Mouse (Mus musculus) embryonic facial prominence, embryonic 12.5 days (tissue): Measurements from ENCODE around the gene Scn8a. TPM values are rescaled to one million over a fixed set of nuclear protein-coding genes. Genes with fewer than 3 reads are reported as not detected.

Experiments
- ATAC-seq: fragments of 200-750 bp; cut with Nextera tagmentation; 2 replicates; pipeline ENCODE4 v1.8.0; 2017; ENCODE audit not compliant: insufficient number of reproducible peaks, insufficient read depth, low FRiP score, low TSS enrichment
- H3K27ac ChIP-seq: fragments of 300-500 bp; sonication (generic); 2 replicates; pipeline ENCODE4 v1.5.1; 2016; ENCODE audit warnings: mild to moderate bottlenecking
- H3K27me3 ChIP-seq: fragments of 300-500 bp; sonication (generic); 2 replicates; pipeline ENCODE4 v1.6.1; 2016; ENCODE audit warnings: mild to moderate bottlenecking, moderate library complexity
- H3K36me3 ChIP-seq: fragments of 300-500 bp; sonication (generic); 2 replicates; pipeline ENCODE4 v1.6.1; 2016; ENCODE audit warnings: mild to moderate bottlenecking
- H3K4me1 ChIP-seq: fragments of 300-500 bp; sonication (generic); 2 replicates; pipeline ENCODE4 v1.6.1; 2016
- H3K4me2 ChIP-seq: fragments of 300-500 bp; sonication (generic); replicated peaks from 2 replicates; pipeline ENCODE4 v1.6.1; 2016; ENCODE audit warnings: mild to moderate bottlenecking, moderate library complexity
- H3K4me3 ChIP-seq: fragments of 300-500 bp; sonication (generic); 2 replicates; pipeline ENCODE4 v1.5.1; 2016; ENCODE audit warnings: mild to moderate bottlenecking
- H3K9ac ChIP-seq: fragments of 300-500 bp; sonication (generic); 2 replicates; pipeline ENCODE4 v1.6.1; 2016; ENCODE audit warnings: mild to moderate bottlenecking, moderate library complexity
- H3K9me3 ChIP-seq: fragments of 300-500 bp; sonication (generic); 2 replicates; pipeline ENCODE4 v1.6.1; 2016; ENCODE audit warnings: mild to moderate bottlenecking, moderate library complexity
- WGBS: fragments of 180-500 bp; shearing (Covaris S2); methylation state at CpG from one replicate; pipeline ENCODE4 v1.1.7; 2016; 5-methylcytosine and 5-hydroxymethylcytosine counted together
- polyA plus RNA-seq: library from polyadenylated mRNA; unstranded; fragments of >200 nt; fragmentation: Nextera tagmentation; extraction: Ambion mirVana; gene quantifications from 2 replicates; pipeline ENCODE4 v1.2.1, GENCODE M21; 2016

The Scn8a gene
- polyA plus RNA-seq, 1 experiment from 2014 or later: 11.7 TPM

DNA sequence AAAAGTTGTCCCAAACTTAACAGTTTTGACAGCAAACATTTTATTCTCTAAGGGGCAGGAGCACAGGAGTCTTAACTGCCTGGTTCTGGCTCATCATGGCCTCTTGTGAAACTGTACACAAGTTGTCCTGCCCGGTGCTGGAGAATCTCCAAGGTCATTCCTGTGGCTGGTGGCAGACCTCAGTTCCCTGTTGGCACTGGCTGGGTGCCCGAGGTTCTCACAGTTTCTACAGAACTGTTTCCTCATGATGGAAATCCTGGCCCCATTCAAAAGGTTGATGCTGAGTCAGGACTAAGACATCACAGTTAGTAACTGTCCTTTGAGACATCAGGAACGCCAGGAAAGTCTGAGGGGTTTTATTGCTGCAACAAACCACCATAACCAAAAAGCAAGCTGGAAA, 217.3 kb downstream of the Scn8a start:
- no peaks in the 10 kb centered on the region for H3K9me3 ChIP-seq
- 73% methylated on average over 3 of the region's 3 CpGs for WGBS
- no peak overlapping the region for H3K9ac ChIP-seq
- no peak overlapping the region for H3K4me3 ChIP-seq
- no peaks in the 10 kb centered on the region for H3K27me3 ChIP-seq
- peaks cover 9% of the 10 kb centered on the region for H3K4me1 ChIP-seq
- H3K27ac ChIP-seq: peak overlapping the region; percentile 31; the same call in 1 of the 2 replicates
- no peaks in the 10 kb centered on the region for H3K36me3 ChIP-seq
- no peak overlapping the region for H3K4me2 ChIP-seq
- no peak for ATAC-seq

GRCm38 (mm10) chr15:101088291-101088690, 218.6 kb downstream of the Scn8a start:
- ATAC-seq: no peak
- Histone ChIP-seq H3K9ac (no peak overlapping the region), H3K4me1 (peaks cover 17% of the 10 kb centered on the region), H3K4me3 (no peak overlapping the region), H3K27me3 (no peaks in the 10 kb centered on the region), H3K4me2 (no peak overlapping the region), H3K27ac (no peak overlapping the region), H3K9me3 (no peaks in the 10 kb centered on the region), H3K36me3 (no peaks in the 10 kb centered on the region)
- 64% methylated on average over 4 of the region's 4 CpGs for WGBS

DNA sequence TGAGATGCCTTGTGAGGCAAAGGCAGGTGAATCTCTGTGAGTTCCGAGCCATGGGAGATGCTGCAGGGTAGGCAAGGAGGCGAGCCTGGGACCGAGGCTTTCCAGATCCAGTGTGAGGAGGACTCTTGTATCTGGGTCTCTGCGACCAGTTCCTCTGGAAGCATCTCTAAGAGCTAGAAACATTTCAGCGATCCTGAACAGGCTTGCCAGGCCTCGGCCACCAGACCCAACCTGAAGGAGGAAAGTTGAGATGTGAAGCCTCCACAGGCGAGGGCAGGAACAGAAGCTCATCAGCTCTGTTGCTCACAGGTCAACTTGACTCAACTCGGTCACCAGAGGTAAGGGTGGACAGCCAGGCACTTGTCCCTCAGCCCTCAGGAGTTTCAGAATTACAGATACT, 221.9 kb downstream of the Scn8a start:
- H3K36me3 ChIP-seq: no peaks in the 10 kb centered on the region
- ATAC-seq: no peak
- H3K4me1 ChIP-seq: peaks cover 39% of the 10 kb centered on the region
- no peak overlapping the region for H3K4me2 ChIP-seq
- H3K9ac ChIP-seq: no peak overlapping the region
- H3K27ac ChIP-seq: no peak overlapping the region
- H3K27me3 ChIP-seq: no peaks in the 10 kb centered on the region
- no peaks in the 10 kb centered on the region for H3K9me3 ChIP-seq
- no peak overlapping the region for H3K4me3 ChIP-seq
- 91% methylated on average over 8 of the region's 8 CpGs for WGBS

GRCm38 (mm10) chr15:101092121-101092828, 222.6 kb downstream of the Scn8a start:
- H3K4me1 ChIP-seq: peaks cover 41% of the 10 kb centered on the region
- peak overlapping the region; percentile 22 for H3K4me2 ChIP-seq
- H3K4me3 ChIP-seq: no peak overlapping the region
- H3K9me3 ChIP-seq: no peaks in the 10 kb centered on the region
- peak overlapping the region; percentile 57 for H3K27ac ChIP-seq
- no peaks in the 10 kb centered on the region for H3K27me3 ChIP-seq
- no peak overlapping the region for H3K9ac ChIP-seq
- 0 out of 2 replicates have a peak, but pooled peaks have one; percentile 16 for ATAC-seq
- H3K36me3 ChIP-seq: no peaks in the 10 kb centered on the region
- WGBS: 29% methylated on average over 14 of the region's 14 CpGs

- Histone ChIP-seq H3K9me3 (no peaks in the 10 kb centered on the region), H3K9ac (no peak overlapping the region), H3K4me1 (peaks cover 49% of the 10 kb centered on the region), H3K4me2 (peak overlapping the region; percentile 22), H3K27ac (peak overlapping the region; percentile 64), H3K27me3 (no peaks in the 10 kb centered on the region), H3K36me3 (no peaks in the 10 kb centered on the region), H3K4me3 (no peak overlapping the region)
- 14% methylated on average over 25 of the region's 25 CpGs for WGBS
- peak; percentile 69; the same call in 1 of the 2 replicates for ATAC-seq
These were observed 223.4 kb downstream of the Scn8a start for GRCm38 (mm10) chr15:101092829-101093648.

GRCm38 (mm10) chr15:101093988-101094387, 224.3 kb downstream of the Scn8a start:
- Histone ChIP-seq H3K27me3 (no peaks in the 10 kb centered on the region), H3K4me3 (no peak overlapping the region), H3K9me3 (no peaks in the 10 kb centered on the region), H3K4me2 (no peak overlapping the region), H3K36me3 (no peaks in the 10 kb centered on the region), H3K4me1 (peaks cover 55% of the 10 kb centered on the region), H3K9ac (no peak overlapping the region), H3K27ac (peak overlapping the region; percentile 64)
- ATAC-seq: no peak
- 28% methylated on average over 6 of the region's 6 CpGs for WGBS

- H3K4me3 ChIP-seq: no peak overlapping the region
- no peak for ATAC-seq
- H3K9ac ChIP-seq: no peak overlapping the region
- H3K4me2 ChIP-seq: no peak overlapping the region
- 17% methylated on average over 9 of the region's 9 CpGs for WGBS
- H3K27ac ChIP-seq: peak overlapping the region; percentile 64
- no peaks in the 10 kb centered on the region for H3K36me3 ChIP-seq
- no peaks in the 10 kb centered on the region for H3K9me3 ChIP-seq
- peaks cover 56% of the 10 kb centered on the region for H3K4me1 ChIP-seq
- H3K27me3 ChIP-seq: no peaks in the 10 kb centered on the region
These were observed 225.3 kb downstream of the Scn8a start for GRCm38 (mm10) chr15:101094979-101095378.

DNA sequence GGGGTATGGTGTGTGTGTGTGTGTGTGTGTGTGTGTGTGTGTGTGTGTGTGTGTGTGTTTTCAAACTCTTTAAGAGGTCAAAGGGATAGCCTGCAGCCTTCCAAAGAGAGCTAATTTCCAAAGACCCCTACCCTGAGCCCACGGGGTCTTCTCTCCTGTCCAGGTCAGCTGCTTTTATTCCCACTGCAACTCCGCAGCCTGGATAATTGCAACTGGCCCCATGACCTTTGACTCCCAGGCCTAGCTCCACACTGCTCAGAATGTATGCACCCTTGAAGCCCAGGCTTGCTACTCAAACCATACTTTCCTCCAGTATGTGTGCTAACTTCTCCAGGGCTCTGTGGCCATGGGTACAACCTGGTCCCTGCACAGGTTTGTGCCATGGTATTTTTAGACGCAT, 225.7 kb downstream of the Scn8a start:
- ATAC-seq: no peak
- Histone ChIP-seq H3K36me3 (no peaks in the 10 kb centered on the region), H3K4me1 (peaks cover 56% of the 10 kb centered on the region), H3K4me2 (no peak overlapping the region), H3K4me3 (no peak overlapping the region), H3K9me3 (no peaks in the 10 kb centered on the region), H3K27me3 (no peaks in the 10 kb centered on the region), H3K27ac (peak overlapping the region; percentile 64), H3K9ac (no peak overlapping the region)
- WGBS: 31% methylated on average over 3 of the region's 3 CpGs

Other genes starting within 250 kb of the Scn8a start
- 5.9 and 7.2 TPM in 2 replicates for gene Smagp, start 232.9 kb upstream of the Scn8a start, polyA plus RNA-seq
- gene Bin2, start 200.3 kb upstream of the Scn8a start, polyA plus RNA-seq: 2.2 and 2.4 TPM in 2 replicates
- gene Cela1, start 181.9 kb upstream of the Scn8a start, polyA plus RNA-seq: 1.1 and 2.4 TPM in 2 replicates
- gene Galnt6, start 140.5 kb upstream of the Scn8a start, polyA plus RNA-seq: 0.39 and 0.40 TPM in 2 replicates
- gene Slc4a8, start 108.1 kb upstream of the Scn8a start, polyA plus RNA-seq: 7.3 and 8.4 TPM in 2 replicates
- gene Gm47841, start 177.5 kb downstream of the Scn8a start, polyA plus RNA-seq: not detected in 2 replicates
- gene Fignl2, start 208.7 kb downstream of the Scn8a start, polyA plus RNA-seq: 0.36 and 0.38 TPM in 2 replicates
- not detected in 2 replicates for gene Ankrd33, start 245.9 kb downstream of the Scn8a start, polyA plus RNA-seq